Mouse (Mus musculus) hindbrain, embryonic 12.5 days (tissue): ENCODE data around the gene Idh2. TPM values are rescaled to one million over a fixed set of nuclear protein-coding genes. Genes with fewer than 3 reads are reported as not detected.
"Not testable (repeated sequence)": the region's sequence is repeated elsewhere in the genome, so short reads cannot be mapped to it uniquely, and the experiment has no call there.

Source experiments
- ATAC-seq: fragments of 200-750 bp; cut with Nextera tagmentation; 2 replicates; pipeline ENCODE4 v1.8.0; 2017; ENCODE audit warnings: moderate TSS enrichment; ENCODE audit not compliant: low FRiP score
- H3K27ac ChIP-seq: fragments of 300-500 bp; sonication (generic); 2 replicates; pipeline ENCODE4 v1.5.1; 2016; ENCODE audit warnings: mild to moderate bottlenecking
- H3K27me3 ChIP-seq: fragments of 300-500 bp; sonication (generic); 2 replicates; pipeline ENCODE4 v1.6.1; 2016; ENCODE audit warnings: mild to moderate bottlenecking
- H3K36me3 ChIP-seq: fragments of 300-500 bp; sonication (generic); 2 replicates; pipeline ENCODE4 v1.6.1; 2016; ENCODE audit warnings: mild to moderate bottlenecking
- H3K4me1 ChIP-seq: fragments of 300-500 bp; sonication (generic); 2 replicates; pipeline ENCODE4 v1.6.1; 2016
- H3K4me2 ChIP-seq: fragments of 300-500 bp; sonication (generic); replicated peaks from 2 replicates; pipeline ENCODE4 v1.6.1; 2016; ENCODE audit warnings: mild to moderate bottlenecking
- H3K4me3 ChIP-seq: fragments of 300-500 bp; sonication (generic); 2 replicates; pipeline ENCODE4 v1.5.1; 2016; ENCODE audit warnings: mild to moderate bottlenecking
- H3K9ac ChIP-seq: fragments of 300-500 bp; sonication (generic); 2 replicates; pipeline ENCODE4 v1.6.1; 2016; ENCODE audit warnings: mild to moderate bottlenecking, moderate library complexity
- H3K9me3 ChIP-seq: fragments of 300-500 bp; sonication (generic); replicated peaks from 2 replicates; pipeline ENCODE4 v1.6.1; 2016; ENCODE audit warnings: mild to moderate bottlenecking
- WGBS: fragments of 180-500 bp; shearing (Covaris S2); methylation state at CpG from one replicate; pipeline ENCODE4 v1.1.7; 2016; 5-methylcytosine and 5-hydroxymethylcytosine counted together
- polyA plus RNA-seq: library from polyadenylated mRNA; unstranded; fragments of >200 nt; fragmentation: Nextera tagmentation; extraction: Ambion mirVana; gene quantifications from 2 replicates; pipeline ENCODE4 v1.2.1, GENCODE M21; 2016

Idh2 gene
- polyA plus RNA-seq, 1 experiment from 2014 or later = 326 TPM

- not testable (repeated sequence) for ATAC-seq
- WGBS = 89% methylated on average over 1 of the region's 1 CpGs
These were observed 64.8 kb downstream of the Idh2 start for GRCm38 (mm10) chr7:80050382-80050781.

GRCm38 (mm10) chr7:80049746-80050145 is 65.4 kb downstream of the Idh2 start:
- Histone ChIP-seq H3K4me3 (no peak overlapping the region), H3K9ac (no peak overlapping the region), H3K27me3 (no peaks in the 10 kb centered on the region), H3K27ac (no peak overlapping the region), H3K4me1 (peaks cover 36% of the 10 kb centered on the region), H3K9me3 (no peaks in the 10 kb centered on the region), H3K36me3 (no peaks in the 10 kb centered on the region), H3K4me2 (no peak overlapping the region)
- 55% methylated on average over 2 of the region's 2 CpGs for WGBS
- no peak for ATAC-seq

More at GRCm38 (mm10) chr7:80050382-80050781, 64.8 kb downstream of the Idh2 start:
- H3K9ac ChIP-seq, H3K9me3 ChIP-seq, H3K4me2 ChIP-seq, H3K4me3 ChIP-seq, H3K27ac ChIP-seq, H3K36me3 ChIP-seq, H3K27me3 ChIP-seq: not testable (repeated sequence)
- H3K4me1 ChIP-seq = peaks cover 33% of the 10 kb centered on the region

GRCm38 (mm10) chr7:80047041-80047440 is 68.2 kb downstream of the Idh2 start:
- Histone ChIP-seq H3K9ac (no peak overlapping the region), H3K27me3 (no peaks in the 10 kb centered on the region), H3K9me3 (no peaks in the 10 kb centered on the region), H3K27ac (no peak overlapping the region), H3K4me1 (peaks cover 35% of the 10 kb centered on the region), H3K4me2 (no peak overlapping the region), H3K36me3 (no peaks in the 10 kb centered on the region), H3K4me3 (no peak overlapping the region)
- no peak for ATAC-seq
- 75% methylated on average over 4 of the region's 4 CpGs for WGBS

Other genes with a start within 250 kb of the Idh2 start
- 48.7 and 56.7 TPM in 2 replicates for gene Ap3s2, start 194.7 kb downstream of the Idh2 start, polyA plus RNA-seq
- 19.8 and 20.3 TPM in 2 replicates for gene Arpin, start 180.0 kb downstream of the Idh2 start, polyA plus RNA-seq
- gene Zfp710, start 90.6 kb downstream of the Idh2 start, polyA plus RNA-seq = 26.0 and 26.4 TPM in 2 replicates
- gene Sema4b, start 71.4 kb upstream of the Idh2 start, polyA plus RNA-seq = 20.9 and 21.1 TPM in 2 replicates
- 37.5 and 40.5 TPM in 2 replicates for gene Cib1, start 117.4 kb upstream of the Idh2 start, polyA plus RNA-seq
- gene Gdpgp1, start 117.5 kb upstream of the Idh2 start, polyA plus RNA-seq = 4.6 and 4.9 TPM in 2 replicates
- gene Ttll13, start 131.0 kb upstream of the Idh2 start, polyA plus RNA-seq = 2.0 and 2.7 TPM in 2 replicates
- 55.0 and 55.1 TPM in 2 replicates for gene Ngrn, start 145.8 kb upstream of the Idh2 start, polyA plus RNA-seq
- gene Vps33b, start 154.3 kb upstream of the Idh2 start, polyA plus RNA-seq = 21.1 and 22.9 TPM in 2 replicates
- 110 and 117 TPM in 2 replicates for gene Prc1, start 179.1 kb upstream of the Idh2 start, polyA plus RNA-seq
- 9.8 and 14.1 TPM in 2 replicates for gene Rccd1, start 209.1 kb upstream of the Idh2 start, polyA plus RNA-seq
- gene Unc45a, start 225.6 kb upstream of the Idh2 start, polyA plus RNA-seq = 56.2 and 60.6 TPM in 2 replicates
- 20.2 and 22.0 TPM in 2 replicates for gene Hddc3, start 227.7 kb upstream of the Idh2 start, polyA plus RNA-seq